Mouse (Mus musculus) heart, postnatal 0 days (tissue): Measurements from ENCODE around the gene 5730455P16Rik.

Source experiments
- CTCF ChIP-seq: IDR thresholded peaks from 2 replicates; pipeline ENCODE4 v1.5.1; 2016; ENCODE audit warnings: antibody characterized with exemption, control low read depth, low read depth
- EP300 ChIP-seq: IDR thresholded peaks from 2 replicates; pipeline ENCODE4 v1.6.1; 2016; ENCODE audit warnings: antibody characterized with exemption, low read depth

GRCm38 (mm10) chr11:80313462-80313861, 64.4 kb downstream of the 5730455P16Rik start:
- no peak for TF ChIP-seq CTCF
- no peak for TF ChIP-seq EP300
